Mouse (Mus musculus) neural tube, embryonic 12.5 days (tissue): ENCODE data around the gene Tnpo2. TPM values are rescaled to one million over a fixed set of nuclear protein-coding genes. Genes with fewer than 3 reads are reported as not detected.

ENCODE experiments used
- ATAC-seq: fragments of 200-750 bp; cut with Nextera tagmentation; 2 replicates; pipeline ENCODE4 v1.8.0; 2017; ENCODE audit warnings: low read depth, mild to moderate bottlenecking, moderate TSS enrichment, moderate library complexity; ENCODE audit not compliant: low FRiP score
- H3K27ac ChIP-seq: fragments of 300-500 bp; sonication (generic); 2 replicates; pipeline ENCODE4 v1.5.1; 2016
- H3K27me3 ChIP-seq: fragments of 300-500 bp; sonication (generic); replicated peaks from 2 replicates; pipeline ENCODE4 v1.6.1; 2016; ENCODE audit warnings: mild to moderate bottlenecking
- H3K36me3 ChIP-seq: fragments of 300-500 bp; sonication (generic); 2 replicates; pipeline ENCODE4 v1.6.1; 2016; ENCODE audit warnings: mild to moderate bottlenecking
- H3K4me1 ChIP-seq: fragments of 300-500 bp; sonication (generic); 2 replicates; pipeline ENCODE4 v1.6.1; 2016
- H3K4me2 ChIP-seq: fragments of 300-500 bp; sonication (generic); replicated peaks from 2 replicates; pipeline ENCODE4 v1.6.1; 2016; ENCODE audit warnings: mild to moderate bottlenecking
- H3K4me3 ChIP-seq: fragments of 300-500 bp; sonication (generic); 2 replicates; pipeline ENCODE4 v1.5.1; 2016
- H3K9ac ChIP-seq: fragments of 300-500 bp; sonication (generic); 2 replicates; pipeline ENCODE4 v1.6.1; 2016; ENCODE audit warnings: mild to moderate bottlenecking
- H3K9me3 ChIP-seq: fragments of 300-500 bp; sonication (generic); 2 replicates; pipeline ENCODE4 v1.6.1; 2016; ENCODE audit warnings: mild to moderate bottlenecking
- WGBS: fragments of 180-500 bp; shearing (Covaris S2); methylation state at CpG from one replicate; pipeline ENCODE4 v1.1.7; 2016; 5-methylcytosine and 5-hydroxymethylcytosine counted together
- microRNA-seq: library from miRNA; unstranded; fragments of <30 nt; microRNA quantifications from one replicate; pipeline ENCODE4, GENCODE M21; 2017
- polyA plus RNA-seq: library from polyadenylated mRNA; unstranded; fragments of >200 nt; fragmentation: Nextera tagmentation; extraction: Ambion mirVana; gene quantifications from 2 replicates; pipeline ENCODE4 v1.2.1, GENCODE M21; 2016

Tnpo2 gene
- polyA plus RNA-seq, 1 experiment from 2014 or later = 40.4 TPM

GRCm38 (mm10) chr8:85095566-85095965, 58.9 kb downstream of the Tnpo2 start:
- Histone ChIP-seq H3K27ac (no peak overlapping the region), H3K27me3 (no peaks in the 10 kb centered on the region), H3K9ac (no peak overlapping the region), H3K9me3 (no peaks in the 10 kb centered on the region), H3K4me2 (no peak overlapping the region), H3K36me3 (peaks cover 43% of the 10 kb centered on the region), H3K4me1 (no peaks in the 10 kb centered on the region), H3K4me3 (no peak overlapping the region)
- 95% methylated on average over 7 of the region's 7 CpGs for WGBS
- ATAC-seq = no peak

- no peak for ATAC-seq
- 95% methylated on average over 16 of the region's 16 CpGs for WGBS
- H3K9ac ChIP-seq = no peak overlapping the region
Observed at GRCm38 (mm10) chr8:85096196-85096595, 59.5 kb downstream of the Tnpo2 start.

GRCm38 (mm10) chr8:85096850-85097249, 60.1 kb downstream of the Tnpo2 start:
- no peak overlapping the region for H3K9ac ChIP-seq
- no peak for ATAC-seq
- H3K4me1 ChIP-seq = no peaks in the 10 kb centered on the region
- H3K4me2 ChIP-seq = no peak overlapping the region
- 90% methylated on average over 4 of the region's 4 CpGs for WGBS
- 0 out of 2 replicates have a peak, but pooled peaks cover 3% of the 10 kb centered on the region for H3K9me3 ChIP-seq
- H3K27me3 ChIP-seq = no peaks in the 10 kb centered on the region
- peaks cover 35% of the 10 kb centered on the region for H3K36me3 ChIP-seq
- no peak overlapping the region for H3K27ac ChIP-seq
- H3K4me3 ChIP-seq = no peak overlapping the region

More at GRCm38 (mm10) chr8:85096196-85096595, 59.5 kb downstream of the Tnpo2 start:
- Histone ChIP-seq H3K4me2 (no peak overlapping the region), H3K4me1 (no peaks in the 10 kb centered on the region), H3K27me3 (no peaks in the 10 kb centered on the region), H3K36me3 (peaks cover 37% of the 10 kb centered on the region), H3K9me3 (no peaks in the 10 kb centered on the region), H3K4me3 (no peak overlapping the region), H3K27ac (no peak overlapping the region)

GRCm38 (mm10) chr8:85100076-85100665, 63.5 kb downstream of the Tnpo2 start:
- ATAC-seq = no peak
- H3K9me3 ChIP-seq = 0 out of 2 replicates have a peak, but pooled peaks cover 6% of the 10 kb centered on the region

More at GRCm38 (mm10) chr8:85100076-85100665, 63.5 kb downstream of the Tnpo2 start:
- no peak overlapping the region for H3K4me3 ChIP-seq
- H3K4me1 ChIP-seq = no peaks in the 10 kb centered on the region
- H3K27ac ChIP-seq = no peak overlapping the region
- no peaks in the 10 kb centered on the region for H3K27me3 ChIP-seq
- 87% methylated on average over 4 of the region's 4 CpGs for WGBS
- H3K4me2 ChIP-seq = no peak overlapping the region
- peaks cover 26% of the 10 kb centered on the region for H3K36me3 ChIP-seq
- H3K9ac ChIP-seq = no peak overlapping the region

Small RNAs within 50 kb of the gene (microRNA-seq; reads per million reads assigned to microRNA genes)
- gene Mir7070 = 1.5 reads per million

Other genes starting within 250 kb of the Tnpo2 start
- 8.4 and 11.2 TPM in 2 replicates for gene Nfix, start 236.6 kb upstream of the Tnpo2 start, polyA plus RNA-seq
- gene Dand5, start 214.1 kb upstream of the Tnpo2 start, polyA plus RNA-seq = 6.5 and 8.3 TPM in 2 replicates
- 39.7 and 40.1 TPM in 2 replicates for gene Gadd45gip1, start 205.4 kb upstream of the Tnpo2 start, polyA plus RNA-seq
- 89.7 and 94.8 TPM in 2 replicates for gene Rad23a, start 196.2 kb upstream of the Tnpo2 start, polyA plus RNA-seq
- 753 and 769 TPM in 2 replicates for gene Calr, start 190.0 kb upstream of the Tnpo2 start, polyA plus RNA-seq
- gene Farsa, start 179.9 kb upstream of the Tnpo2 start, polyA plus RNA-seq = 108 and 110 TPM in 2 replicates
- gene Syce2, start 164.8 kb upstream of the Tnpo2 start, polyA plus RNA-seq = 34.2 and 34.9 TPM in 2 replicates
- gene Gcdh, start 143.0 kb upstream of the Tnpo2 start, polyA plus RNA-seq = 32.1 and 37.0 TPM in 2 replicates
- gene Klf1, start 135.0 kb upstream of the Tnpo2 start, polyA plus RNA-seq = 3.4 and 4.0 TPM in 2 replicates
- gene Dnase2a, start 128.4 kb upstream of the Tnpo2 start, polyA plus RNA-seq = 5.2 and 6.5 TPM in 2 replicates
- gene Mast1, start 99.6 kb upstream of the Tnpo2 start, polyA plus RNA-seq = 43.0 and 44.9 TPM in 2 replicates
- gene Rtbdn, start 89.9 kb upstream of the Tnpo2 start, polyA plus RNA-seq = 0.93 and 1.1 TPM in 2 replicates
- gene Gm49661, start 67.5 kb upstream of the Tnpo2 start, polyA plus RNA-seq = not detected in 2 replicates
- gene Prdx2, start 67.3 kb upstream of the Tnpo2 start, polyA plus RNA-seq = 1,247 and 1,331 TPM in 2 replicates
- 78.4 and 85.2 TPM in 2 replicates for gene Rnaseh2a, start 67.1 kb upstream of the Tnpo2 start, polyA plus RNA-seq
- gene Junb, start 58.2 kb upstream of the Tnpo2 start, polyA plus RNA-seq = 9.9 TPM in 2 replicates
- 17.6 and 18.2 TPM in 2 replicates for gene Hook2, start 46.3 kb upstream of the Tnpo2 start, polyA plus RNA-seq
- not detected in 2 replicates for gene Best2, start 22.4 kb upstream of the Tnpo2 start, polyA plus RNA-seq
- gene Asna1, start 11.6 kb upstream of the Tnpo2 start, polyA plus RNA-seq = 144 and 150 TPM in 2 replicates
- gene Trir, start 10.1 kb upstream of the Tnpo2 start, polyA plus RNA-seq = 180 and 189 TPM in 2 replicates
- 38.1 and 40.5 TPM in 2 replicates for gene Fbxw9, start 23.1 kb downstream of the Tnpo2 start, polyA plus RNA-seq
- gene Gm5741, start 31.1 kb downstream of the Tnpo2 start, polyA plus RNA-seq = not detected in 2 replicates
- 76.3 and 87.4 TPM in 2 replicates for gene Dhps, start 34.8 kb downstream of the Tnpo2 start, polyA plus RNA-seq
- 104 and 111 TPM in 2 replicates for gene Wdr83os, start 43.8 kb downstream of the Tnpo2 start, polyA plus RNA-seq
- gene Wdr83, start 44.4 kb downstream of the Tnpo2 start, polyA plus RNA-seq = 54.6 and 57.9 TPM in 2 replicates
- gene Man2b1, start 46.4 kb downstream of the Tnpo2 start, polyA plus RNA-seq = 18.0 and 18.7 TPM in 2 replicates
- 1.4 TPM in 2 replicates for gene Zfp791, start 86.2 kb downstream of the Tnpo2 start, polyA plus RNA-seq
- gene Cks1brt, start 115.0 kb downstream of the Tnpo2 start, polyA plus RNA-seq = not detected in 2 replicates
- gene Olfr371, start 189.1 kb downstream of the Tnpo2 start, polyA plus RNA-seq = not detected in 2 replicates